Mouse (Mus musculus) heart, postnatal 0 days (tissue): ENCODE measurements around the gene Atp6v0d1.

Experiments used
- CTCF ChIP-seq: IDR thresholded peaks from 2 replicates; pipeline ENCODE4 v1.5.1; 2016; ENCODE audit warnings: antibody characterized with exemption, control low read depth, low read depth
- EP300 ChIP-seq: IDR thresholded peaks from 2 replicates; pipeline ENCODE4 v1.6.1; 2016; ENCODE audit warnings: antibody characterized with exemption, low read depth

DNA sequence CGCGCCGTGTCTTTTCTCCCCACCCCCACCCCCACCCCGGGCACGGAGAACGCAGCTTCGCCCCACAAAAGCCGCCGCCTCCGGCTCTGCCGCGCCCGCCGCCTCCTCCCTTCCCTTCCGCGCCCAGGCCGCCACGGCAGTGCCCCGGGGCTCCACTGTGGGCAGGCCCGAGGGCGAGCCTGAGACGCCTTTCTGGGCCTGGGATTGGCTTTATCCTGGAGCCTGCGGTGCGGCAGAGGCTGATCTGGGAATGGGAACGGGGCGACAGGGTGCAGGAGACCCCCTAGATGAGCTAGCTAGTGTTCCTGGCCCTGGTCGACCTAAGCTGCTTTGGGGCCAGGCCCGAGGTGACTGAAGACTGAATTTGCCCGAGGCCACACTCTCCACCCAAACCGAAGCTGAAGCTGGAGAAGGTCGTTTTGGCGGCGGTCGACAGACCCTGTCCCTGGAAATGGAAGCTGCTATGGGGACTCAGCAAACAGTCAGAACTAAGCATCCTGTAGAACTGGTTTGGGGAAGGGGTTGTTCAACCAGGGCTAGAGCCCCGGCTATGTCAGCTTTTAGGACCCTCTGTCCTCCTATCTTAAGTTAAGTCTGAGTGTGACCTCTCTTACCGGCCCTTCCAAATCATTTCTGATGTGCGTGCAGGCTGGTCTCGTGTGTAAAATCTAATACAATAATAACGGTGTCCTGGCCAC lies 39.8 kb upstream of the Atp6v0d1 start:
- TF ChIP-seq CTCF: no peak
- TF ChIP-seq EP300: no peak
